In the genomic region with DNA sequence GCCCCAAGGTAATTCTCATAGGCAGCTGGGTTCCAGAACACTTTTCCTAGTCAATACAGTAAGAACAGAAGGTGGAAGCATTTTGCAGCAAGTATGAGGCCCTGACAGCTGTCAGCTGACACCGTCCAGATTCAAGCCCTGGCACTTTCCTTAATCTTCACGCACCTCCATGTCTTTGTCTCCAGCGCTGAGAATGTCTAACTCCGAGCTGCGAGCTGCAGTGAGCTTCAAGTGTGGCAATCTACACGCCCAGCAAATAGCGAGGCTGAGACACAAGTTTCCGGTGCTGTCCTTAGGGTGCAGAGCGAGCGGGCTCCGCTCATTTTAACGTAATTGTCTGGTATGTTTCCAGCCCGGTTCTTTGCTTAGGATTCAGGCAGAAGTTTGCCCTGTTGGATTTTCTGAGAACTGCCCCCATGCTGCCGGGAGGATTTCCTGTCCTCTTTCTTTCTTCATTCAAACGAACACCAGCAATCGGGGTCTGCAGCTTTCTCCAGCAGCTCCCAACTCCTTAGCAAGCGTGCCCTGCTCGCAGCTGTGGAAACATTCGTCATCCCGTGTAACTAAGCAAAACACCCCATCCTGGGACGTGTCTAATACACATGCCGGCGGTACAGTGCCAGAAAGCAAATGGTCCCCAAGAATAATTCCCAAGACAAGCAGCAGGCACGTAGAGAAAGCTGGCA, we compare ENCODE assay signal across 11 mouse cellular contexts. TPM values are rescaled to one million over a fixed set of nuclear protein-coding genes. Genes with fewer than 3 reads are reported as not detected.
DNase-seq lines count a peak whose midpoint lies in the region; ATAC-seq lines count a peak whose summit lies in the region.
"Had no signal": no experiment of that assay in that cellular context is flagged by ENCODE, and none has a peak within 500 bp of the region (broad histone marks: within the 10 kb centered on the region; RNA-seq: fewer than 3 reads in every experiment).

No protein-coding gene starts in this region.

- H3K36me3 ChIP-seq in heart, embryonic 10.5 days: no peaks in the 10 kb centered on the region
- no peaks in the 10 kb centered on the region for H3K36me3 ChIP-seq in hindbrain, embryonic 12.5 days
- H3K36me3 ChIP-seq in stomach, embryonic 15.5 days: no peaks in the 10 kb centered on the region
- H3K36me3 ChIP-seq: liver, embryonic 13.5 days had no signal

- no peak overlapping the region for H3K4me3 ChIP-seq in heart, embryonic 10.5 days
- no peak overlapping the region for H3K4me3 ChIP-seq in hindbrain, embryonic 12.5 days
- H3K4me3 ChIP-seq in stomach, embryonic 15.5 days (replicated peaks): 0 out of 2 replicates have a peak overlapping the region, but pooled peaks have one; percentile 4
- H3K4me3 ChIP-seq: liver, embryonic 13.5 days had no signal

- no peak for ATAC-seq in hindbrain, embryonic 12.5 days (ENCODE audit: low FRiP score)
- ATAC-seq in stomach, embryonic 15.5 days (ENCODE audit: insufficient read depth, low FRiP score, low read depth): no peak

- WGBS in heart, embryonic 10.5 days: 44% methylated on average over 24 of the region's 24 CpGs
- WGBS in hindbrain, embryonic 12.5 days: 48% methylated on average over 24 of the region's 24 CpGs
- WGBS in stomach, embryonic 15.5 days: 38% methylated on average over 24 of the region's 24 CpGs

- no peaks in the 10 kb centered on the region for H3K9me3 ChIP-seq in heart, embryonic 10.5 days
- H3K9me3 ChIP-seq in hindbrain, embryonic 12.5 days (replicated peaks): no peaks in the 10 kb centered on the region
- no peaks in the 10 kb centered on the region for H3K9me3 ChIP-seq in stomach, embryonic 15.5 days

- DNase-seq in heart, embryonic 10.5 days (ENCODE audit: low spot score): peak; percentile 81
- DNase-seq in heart, adult 8-10 months (ENCODE audit: low spot score): no peak
- DNase-seq in right cerebral cortex, postnatal 25 days: peak; percentile 7
- no peak for DNase-seq in right cerebral cortex, adult 18-20 months
- DNase-seq in spleen, postnatal 14 days (ENCODE audit: low spot score in 2 of 2): no peak
- no peak for DNase-seq in liver
- DNase-seq: kidney, adult 2 months; liver, embryonic 13.5 days had no signal

- no peak overlapping the region for H3K9ac ChIP-seq in hindbrain, embryonic 12.5 days
- no peak overlapping the region for H3K9ac ChIP-seq in stomach, embryonic 15.5 days
- H3K9ac ChIP-seq: liver, embryonic 13.5 days had no signal

- H3K4me1 ChIP-seq in heart, embryonic 10.5 days: peaks cover 45% of the 10 kb centered on the region
- peaks cover 14% of the 10 kb centered on the region for H3K4me1 ChIP-seq in hindbrain, embryonic 12.5 days
- peaks cover 11% of the 10 kb centered on the region for H3K4me1 ChIP-seq in stomach, embryonic 15.5 days
- H3K4me1 ChIP-seq: liver, embryonic 13.5 days had no signal

- H3K4me2 ChIP-seq in hindbrain, embryonic 12.5 days (replicated peaks): no peak overlapping the region
- H3K4me2 ChIP-seq in stomach, embryonic 15.5 days: peak overlapping the region; percentile 38
- H3K4me2 ChIP-seq: liver, embryonic 13.5 days had no signal

- peaks cover 8% of the 10 kb centered on the region; the same call in 1 of the 2 replicates for H3K27me3 ChIP-seq in heart, embryonic 10.5 days (ENCODE audit: insufficient read depth, poor library complexity, severe bottlenecking)
- no peaks in the 10 kb centered on the region for H3K27me3 ChIP-seq in hindbrain, embryonic 12.5 days
- H3K27me3 ChIP-seq in stomach, embryonic 15.5 days (replicated peaks): no peaks in the 10 kb centered on the region
- H3K27me3 ChIP-seq: liver, embryonic 13.5 days had no signal

- peak overlapping the region; percentile 69 for H3K27ac ChIP-seq in heart, embryonic 10.5 days
- H3K27ac ChIP-seq in hindbrain, embryonic 12.5 days: peak overlapping the region; percentile 23; the same call in 1 of the 2 replicates
- H3K27ac ChIP-seq in stomach, embryonic 15.5 days: no peak overlapping the region
- H3K27ac ChIP-seq: liver, embryonic 13.5 days had no signal

RNA-seq across cellular contexts. Expression of gene Irx3, which starts 54.5 kb away (rescaled TPM):
- polyA plus RNA-seq in heart, embryonic 10.5 days (2016; fragmentation: Nextera tagmentation; extraction: Ambion mirVana): 13.5 and 13.6 TPM in 2 replicates
- 10 to 100 TPM; 26.0 to 49.4 (median 32.2) TPM for total RNA-seq in heart, adult 8-10 months (2022)
- polyA plus RNA-seq in hindbrain, embryonic 12.5 days (2016; fragmentation: Nextera tagmentation; extraction: Ambion mirVana): 52.8 and 56.7 TPM in 2 replicates
- 2.8 and 4.0 TPM in 2 replicates for polyA plus RNA-seq in stomach, embryonic 15.5 days (2015; fragmentation: Nextera tagmentation; extraction: Ambion mirVana)
- total RNA-seq: common myeloid progenitor, adult 5-6 weeks had no signal

Comparison
In these comparisons a context has a peak if more than half of its experiments do, and no peak if none do; other contexts are left out.
1. DNase-seq: peak in heart, embryonic 10.5 days (single experiment) and right cerebral cortex, postnatal 25 days (single experiment); none in heart, adult 8-10 months (single experiment), right cerebral cortex, adult 18-20 months (single experiment), spleen, postnatal 14 days (0 of 2) and liver (single experiment).